Mouse (Mus musculus) ES-Bruce4 (cell line): ENCODE results near the gene Tas2r119. TPM values are rescaled to one million over a fixed set of nuclear protein-coding genes. Genes with fewer than 3 reads are reported as not detected.

Experiments used
- H3K27ac ChIP-seq: 2 replicates; pipeline ENCODE4 v1.5.1; 2012; ENCODE audit warnings: low read length, inconsistent platforms; ENCODE audit not compliant: insufficient read depth
- H3K27me3 ChIP-seq: 2 replicates; pipeline ENCODE4 v1.6.1; 2012; ENCODE audit warnings: mild to moderate bottlenecking, low read length, inconsistent platforms; ENCODE audit not compliant: control insufficient read depth, poor library complexity, insufficient read depth, severe bottlenecking
- H3K36me3 ChIP-seq: 2 replicates; pipeline ENCODE4 v1.6.1; 2012; ENCODE audit warnings: inconsistent platforms, mild to moderate bottlenecking, low read length, moderate library complexity; ENCODE audit not compliant: control insufficient read depth, poor library complexity, insufficient read depth, severe bottlenecking
- H3K4me1 ChIP-seq: one replicate; pipeline ENCODE4 v1.8.1; 2011; ENCODE audit warnings: low read length; ENCODE audit not compliant: control insufficient read depth, insufficient read depth
- H3K4me3 ChIP-seq: 2 replicates; pipeline ENCODE4 v1.5.1; 2011; ENCODE audit warnings: low read depth, mild to moderate bottlenecking, low read length
- H3K9ac ChIP-seq: 2 replicates; pipeline ENCODE4 v1.6.1; 2012; ENCODE audit warnings: low read depth, mild to moderate bottlenecking, inconsistent platforms; ENCODE audit not compliant: poor library complexity, severe bottlenecking
- H3K9me3 ChIP-seq: replicated peaks from 2 replicates; pipeline ENCODE4 v1.6.1; 2012; ENCODE audit warnings: mild to moderate bottlenecking, low read length, inconsistent platforms; ENCODE audit not compliant: control insufficient read depth, poor library complexity, insufficient read depth, severe bottlenecking
- CTCF ChIP-seq: IDR thresholded peaks from one replicate; pipeline ENCODE4 v1.8.1; 2011; ENCODE audit warnings: low read depth, low read length
- EP300 ChIP-seq: IDR thresholded peaks from 2 replicates; pipeline ENCODE4 v1.6.1; 2011; ENCODE audit warnings: low read depth, low read length; ENCODE audit not compliant: insufficient read depth
- POLR2A ChIP-seq: IDR thresholded peaks from one replicate; pipeline ENCODE4 v1.8.1; 2011; ENCODE audit warnings: low read length; ENCODE audit not compliant: insufficient read depth
- polyA plus RNA-seq: library from polyadenylated mRNA; stranded (reverse); fragments of >200 nt; gene quantifications from 2 replicates; pipeline ENCODE4 v1.2.4, GENCODE M21; 2011; ENCODE audit warnings: low read depth; ENCODE audit not compliant: missing spikeins, insufficient read depth, insufficient read length

Gene Tas2r119
- polyA plus RNA-seq, 1 experiment, result not detected

GRCm38 (mm10) chr15:32226888-32227395 is 49.9 kb downstream of the Tas2r119 start:
- TF ChIP-seq EP300 (no peak), CTCF (no peak), POLR2A (no peak)
- Histone ChIP-seq H3K36me3 (no peaks in the 10 kb centered on the region), H3K9ac (no peak overlapping the region), H3K27me3 (no peaks in the 10 kb centered on the region), H3K4me1 (no peaks in the 10 kb centered on the region), H3K27ac (no peak overlapping the region), H3K9me3 (no peaks in the 10 kb centered on the region), H3K4me3 (no peak overlapping the region)

Other genes with a start within 250 kb of the Tas2r119 start
- 2.8 and 2.9 TPM in 2 replicates for gene Sema5a, start 67.5 kb downstream of the Tas2r119 start, polyA plus RNA-seq